Mouse (Mus musculus) embryonic fibroblast, embryonic 13.5 days (primary cell): ENCODE measurements around the gene Lmntd2. TPM values are rescaled to one million over a fixed set of nuclear protein-coding genes. Genes with fewer than 3 reads are reported as not detected.

Experiments used
- H3K27ac ChIP-seq: 2 replicates; pipeline ENCODE4 v1.5.1; 2012; ENCODE audit warnings: low read length, control low read depth, inconsistent platforms; ENCODE audit not compliant: insufficient read depth
- H3K4me1 ChIP-seq: 2 replicates; pipeline ENCODE4 v1.6.1; 2011; ENCODE audit warnings: low read length; ENCODE audit not compliant: control insufficient read depth, insufficient read depth
- H3K4me3 ChIP-seq: 2 replicates; pipeline ENCODE4 v1.5.1; 2011; ENCODE audit warnings: mild to moderate bottlenecking, control low read depth, low read length; ENCODE audit not compliant: insufficient read depth
- CTCF ChIP-seq: IDR thresholded peaks from 2 replicates; pipeline ENCODE4 v1.5.1; 2011; ENCODE audit warnings: mild to moderate bottlenecking, control low read depth, low read length, moderate library complexity, borderline replicate concordance; ENCODE audit not compliant: insufficient read depth
- POLR2A ChIP-seq: IDR thresholded peaks from 2 replicates; pipeline ENCODE4 v1.6.1; 2011; ENCODE audit warnings: low read depth, mild to moderate bottlenecking, control low read depth, low read length, moderate library complexity
- polyA plus RNA-seq: library from polyadenylated mRNA; stranded (reverse); fragments of >200 nt; gene quantifications from 2 replicates; pipeline ENCODE4 v1.2.4, GENCODE M21; 2011; ENCODE audit warnings: low read depth; ENCODE audit not compliant: missing spikeins, insufficient read length

Lmntd2 gene
- polyA plus RNA-seq, 1 experiment, result 0.58 TPM

GRCm38 (mm10) chr7:141226535-141226934, 12.7 kb upstream of the Lmntd2 start:
- H3K27ac ChIP-seq, result no peak overlapping the region
- no peak overlapping the region for H3K4me3 ChIP-seq
- H3K4me1 ChIP-seq, result peaks cover 3% of the 10 kb centered on the region; the same call in 1 of the 2 replicates
- TF ChIP-seq CTCF (no peak), POLR2A (no peak)

- no peak overlapping the region for H3K4me3 ChIP-seq
- TF ChIP-seq POLR2A, result no peak
- TF ChIP-seq CTCF, result no peak
- H3K27ac ChIP-seq, result no peak overlapping the region
- peaks cover 3% of the 10 kb centered on the region; the same call in 1 of the 2 replicates for H3K4me1 ChIP-seq
Measured at GRCm38 (mm10) chr7:141222696-141223215, 8.9 kb upstream of the Lmntd2 start.

GRCm38 (mm10) chr7:141222126-141222467, 8.2 kb upstream of the Lmntd2 start:
- peaks cover 3% of the 10 kb centered on the region; the same call in 1 of the 2 replicates for H3K4me1 ChIP-seq
- H3K27ac ChIP-seq, result peak overlapping the region; percentile 29
- H3K4me3 ChIP-seq, result no peak overlapping the region
- peak; percentile 78 for TF ChIP-seq POLR2A
- TF ChIP-seq CTCF, result no peak

- TF ChIP-seq CTCF (no peak), POLR2A (peak; percentile 67)
- Histone ChIP-seq H3K27ac (no peak overlapping the region), H3K4me1 (peaks cover 3% of the 10 kb centered on the region; the same call in 1 of the 2 replicates), H3K4me3 (peak overlapping the region; percentile 42)
Measured at GRCm38 (mm10) chr7:141221249-141222125, 7.6 kb upstream of the Lmntd2 start.

GRCm38 (mm10) chr7:141220377-141220776, 6.5 kb upstream of the Lmntd2 start:
- TF ChIP-seq POLR2A (no peak), CTCF (no peak)
- no peak overlapping the region for H3K27ac ChIP-seq
- peaks cover 3% of the 10 kb centered on the region; the same call in 1 of the 2 replicates for H3K4me1 ChIP-seq
- H3K4me3 ChIP-seq, result no peak overlapping the region

GRCm38 (mm10) chr7:141219558-141220099, 5.7 kb upstream of the Lmntd2 start:
- TF ChIP-seq CTCF (no peak), POLR2A (no peak)
- Histone ChIP-seq H3K27ac (no peak overlapping the region), H3K4me1 (peaks cover 3% of the 10 kb centered on the region; the same call in 1 of the 2 replicates), H3K4me3 (no peak overlapping the region)

GRCm38 (mm10) chr7:141218557-141219133, 4.8 kb upstream of the Lmntd2 start:
- TF ChIP-seq CTCF, result no peak
- no peak for TF ChIP-seq POLR2A
- peaks cover 3% of the 10 kb centered on the region; the same call in 1 of the 2 replicates for H3K4me1 ChIP-seq
- no peak overlapping the region for H3K27ac ChIP-seq
- H3K4me3 ChIP-seq, result no peak overlapping the region

- TF ChIP-seq CTCF (no peak), POLR2A (no peak)
- H3K27ac ChIP-seq, result no peak overlapping the region
- H3K4me1 ChIP-seq, result peaks cover 3% of the 10 kb centered on the region; the same call in 1 of the 2 replicates
- no peak overlapping the region for H3K4me3 ChIP-seq
Measured at GRCm38 (mm10) chr7:141218141-141218540, 4.3 kb upstream of the Lmntd2 start.

GRCm38 (mm10) chr7:141217343-141218013, 3.6 kb upstream of the Lmntd2 start:
- peaks cover 3% of the 10 kb centered on the region; the same call in 1 of the 2 replicates for H3K4me1 ChIP-seq
- H3K4me3 ChIP-seq, result no peak overlapping the region
- H3K27ac ChIP-seq, result no peak overlapping the region
- TF ChIP-seq CTCF, result no peak
- no peak; the same call in none of the 2 replicates for TF ChIP-seq POLR2A
